Mouse (Mus musculus) cerebellum, postnatal 4 days (tissue): ENCODE data around the gene Peg3.
"Not testable (repeated sequence)": the region's sequence is repeated elsewhere in the genome, so short reads cannot be mapped to it uniquely, and the experiment has no call there.

Experiments
- DNase-seq, 2 experiments: peaks; one replicate each; pipeline ENCODE4 v3.0.0; 2022; ENCODE audit warnings: low spot score in 2 of 2, mixed read lengths in 1 of 2

Peg3 gene

GRCm38 (mm10) chr7:6730241-6730640 is at the start of gene Peg3, which contains the start of gene Usp29:
Peg3 (minus strand) TSS chr7:6730431.
Usp29 (plus strand) TSS chr7:6730578.
- peak; percentile 71 to 80 for DNase-seq

GRCm38 (mm10) chr7:6779172-6779571 is 48.9 kb upstream of the Peg3 start:
- no peak for DNase-seq

- DNase-seq = no peak
These were observed 47.5 kb upstream of the Peg3 start for GRCm38 (mm10) chr7:6777689-6778088.

- peak in 1 of 2 experiments; percentile 28 for DNase-seq
These were observed 46.9 kb upstream of the Peg3 start for GRCm38 (mm10) chr7:6777107-6777506.

- no peak for DNase-seq
These were observed 46.3 kb upstream of the Peg3 start for GRCm38 (mm10) chr7:6776314-6777059.

- not testable (repeated sequence) for DNase-seq
These were observed 43.7 kb upstream of the Peg3 start for GRCm38 (mm10) chr7:6773865-6774413.

GRCm38 (mm10) chr7:6770286-6770685 is 40.1 kb upstream of the Peg3 start:
- no peak for DNase-seq

- no peak for DNase-seq
These were observed 35.0 kb upstream of the Peg3 start for GRCm38 (mm10) chr7:6765240-6765639.

- no peak for DNase-seq
These were observed 29.9 kb upstream of the Peg3 start for GRCm38 (mm10) chr7:6760170-6760569.

- no peak for DNase-seq
These were observed 29.5 kb upstream of the Peg3 start for GRCm38 (mm10) chr7:6759698-6760097.

GRCm38 (mm10) chr7:6756777-6757291 is 26.6 kb upstream of the Peg3 start:
- DNase-seq = no peak

- DNase-seq = no peak
These were observed 23.2 kb upstream of the Peg3 start for GRCm38 (mm10) chr7:6753440-6753839.

GRCm38 (mm10) chr7:6749196-6749595 is 19.0 kb upstream of the Peg3 start:
- DNase-seq = no peak

GRCm38 (mm10) chr7:6744281-6744904 is 14.2 kb upstream of the Peg3 start:
- no peak for DNase-seq

- DNase-seq = no peak
These were observed 5.8 kb upstream of the Peg3 start for GRCm38 (mm10) chr7:6736060-6736459.

GRCm38 (mm10) chr7:6731930-6732329 is 1.7 kb upstream of the Peg3 start:
- DNase-seq = no peak

- no peak for DNase-seq
These were observed 1.1 kb upstream of the Peg3 start for GRCm38 (mm10) chr7:6731373-6731772.

GRCm38 (mm10) chr7:6730801-6731200 is 570 bp upstream of the Peg3 start:
- DNase-seq = peak in 1 of 2 experiments; percentile 32

GRCm38 (mm10) chr7:6729061-6729817 is 992 bp downstream of the Peg3 start:
- peak; percentile 77 to 93 for DNase-seq

- peak; percentile 64 to 82 for DNase-seq
These were observed 1.8 kb downstream of the Peg3 start for GRCm38 (mm10) chr7:6728263-6728931.

- peak; percentile 56 to 79 for DNase-seq
These were observed 2.7 kb downstream of the Peg3 start for GRCm38 (mm10) chr7:6727351-6728121.
